Mouse (Mus musculus): ENCODE data around the gene Dapk2. TPM values are rescaled to one million over a fixed set of nuclear protein-coding genes. Genes with fewer than 3 reads are reported as not detected.
A peak's percentile ranks its signal among the peaks of the same experiment; 100 is the strongest.
"Not testable (repeated sequence)": the region's sequence is repeated elsewhere in the genome, so short reads cannot be mapped to it uniquely, and the experiment has no call there.

Dapk2 gene
- total RNA-seq, 2 experiments from 2014 or later, result 9.2 to 10.3 TPM

GRCm38 (mm10) chr9:66265645-66266044 lies 107.6 kb downstream of the Dapk2 start:
- ATAC-seq (replicated peaks; ENCODE audit: low FRiP score, low TSS enrichment, poor library complexity, severe bottlenecking), result no peak

- no peak for ATAC-seq (replicated peaks; ENCODE audit: low FRiP score, low TSS enrichment, poor library complexity, severe bottlenecking)
These were observed 108.5 kb downstream of the Dapk2 start for GRCm38 (mm10) chr9:66266237-66267170.

- no peak for ATAC-seq (replicated peaks; ENCODE audit: low FRiP score, low TSS enrichment, poor library complexity, severe bottlenecking)
These were observed 110.8 kb downstream of the Dapk2 start for GRCm38 (mm10) chr9:66268804-66269203.

GRCm38 (mm10) chr9:66270038-66270437 lies 112.0 kb downstream of the Dapk2 start:
- ATAC-seq (replicated peaks; ENCODE audit: low FRiP score, low TSS enrichment, poor library complexity, severe bottlenecking), result no peak

GRCm38 (mm10) chr9:66271726-66272125 lies 113.7 kb downstream of the Dapk2 start:
- no peak for ATAC-seq (replicated peaks; ENCODE audit: low FRiP score, low TSS enrichment, poor library complexity, severe bottlenecking)

- no peak for ATAC-seq (replicated peaks; ENCODE audit: low FRiP score, low TSS enrichment, poor library complexity, severe bottlenecking)
These were observed 115.6 kb downstream of the Dapk2 start for GRCm38 (mm10) chr9:66273632-66274031.

GRCm38 (mm10) chr9:66274657-66275056 lies 116.6 kb downstream of the Dapk2 start:
- no peak for ATAC-seq (replicated peaks; ENCODE audit: low FRiP score, low TSS enrichment, poor library complexity, severe bottlenecking)

GRCm38 (mm10) chr9:66275267-66275991 lies 117.4 kb downstream of the Dapk2 start:
- no peak for ATAC-seq (replicated peaks; ENCODE audit: low FRiP score, low TSS enrichment, poor library complexity, severe bottlenecking)

GRCm38 (mm10) chr9:66276062-66276461 lies 118.0 kb downstream of the Dapk2 start:
- no peak for ATAC-seq (replicated peaks; ENCODE audit: low FRiP score, low TSS enrichment, poor library complexity, severe bottlenecking)

GRCm38 (mm10) chr9:66276697-66277385 lies 118.8 kb downstream of the Dapk2 start:
- ATAC-seq (replicated peaks; ENCODE audit: low FRiP score, low TSS enrichment, poor library complexity, severe bottlenecking), result peak; percentile 88

GRCm38 (mm10) chr9:66279647-66280046 lies 121.6 kb downstream of the Dapk2 start:
- no peak for ATAC-seq (replicated peaks; ENCODE audit: low FRiP score, low TSS enrichment, poor library complexity, severe bottlenecking)

- ATAC-seq (replicated peaks; ENCODE audit: low FRiP score, low TSS enrichment, poor library complexity, severe bottlenecking), result no peak
These were observed 122.5 kb downstream of the Dapk2 start for GRCm38 (mm10) chr9:66280496-66280895.

- no peak for ATAC-seq (replicated peaks; ENCODE audit: low FRiP score, low TSS enrichment, poor library complexity, severe bottlenecking)
These were observed 123.5 kb downstream of the Dapk2 start for GRCm38 (mm10) chr9:66281501-66281951.

- no peak for ATAC-seq (replicated peaks; ENCODE audit: low FRiP score, low TSS enrichment, poor library complexity, severe bottlenecking)
These were observed 124.6 kb downstream of the Dapk2 start for GRCm38 (mm10) chr9:66282582-66282981.

- ATAC-seq (replicated peaks; ENCODE audit: low FRiP score, low TSS enrichment, poor library complexity, severe bottlenecking), result no peak
These were observed 125.7 kb downstream of the Dapk2 start for GRCm38 (mm10) chr9:66283565-66284203.

GRCm38 (mm10) chr9:66285241-66285640 lies 127.2 kb downstream of the Dapk2 start:
- ATAC-seq (replicated peaks; ENCODE audit: low FRiP score, low TSS enrichment, poor library complexity, severe bottlenecking), result not testable (repeated sequence)

GRCm38 (mm10) chr9:66285901-66286300 lies 127.9 kb downstream of the Dapk2 start:
- ATAC-seq (replicated peaks; ENCODE audit: low FRiP score, low TSS enrichment, poor library complexity, severe bottlenecking), result peak; percentile 60

GRCm38 (mm10) chr9:66290727-66291126 lies 132.7 kb downstream of the Dapk2 start:
- no peak for ATAC-seq (replicated peaks; ENCODE audit: low FRiP score, low TSS enrichment, poor library complexity, severe bottlenecking)

GRCm38 (mm10) chr9:66293319-66293718 lies 135.3 kb downstream of the Dapk2 start:
- no peak for ATAC-seq (replicated peaks; ENCODE audit: low FRiP score, low TSS enrichment, poor library complexity, severe bottlenecking)
